Mouse (Mus musculus): Measurements from ENCODE around the gene Vezt. TPM values are rescaled to one million over a fixed set of nuclear protein-coding genes. Genes with fewer than 3 reads are reported as not detected.

The Vezt gene
- polyA plus RNA-seq, 2 experiments: 23.8 to 27.7 TPM

DNA sequence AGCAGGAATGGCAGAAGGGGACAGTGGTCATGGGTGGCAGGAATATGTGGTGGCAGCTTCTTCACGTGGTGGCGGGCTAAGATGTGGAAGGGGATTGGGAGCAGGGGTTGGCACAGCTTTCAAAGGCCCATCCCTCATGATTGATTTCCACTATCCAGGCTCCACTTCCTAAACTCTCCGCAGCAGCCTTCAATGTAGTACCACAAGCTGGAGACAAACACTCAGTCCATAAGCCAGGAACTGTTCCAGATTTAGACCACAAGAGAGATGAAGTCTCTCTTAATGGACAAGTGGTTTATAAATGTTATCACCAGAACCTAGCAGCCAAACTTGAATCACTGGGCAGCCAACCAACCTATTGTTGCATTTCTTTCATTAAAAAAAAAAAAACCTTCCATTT lies 81.6 kb downstream of the Vezt start:
- no peaks in the 10 kb centered on the region for H3K4me1 ChIP-seq (ENCODE audit: control insufficient read depth, insufficient read depth, low read length)
- H3K9ac ChIP-seq (ENCODE audit: low read depth, low read length, severe bottlenecking): no peak overlapping the region
- H3K36me3 ChIP-seq (ENCODE audit: control insufficient read depth, insufficient read depth, low read length): no peaks in the 10 kb centered on the region
- H3K9me3 ChIP-seq (ENCODE audit: control insufficient read depth, low read length): no peaks in the 10 kb centered on the region
- H3K27me3 ChIP-seq (ENCODE audit: control insufficient read depth, insufficient read depth, low read length): no peaks in the 10 kb centered on the region
- 83% methylated on average over 3 of the region's 3 CpGs for WGBS
- H3K27ac ChIP-seq (replicated peaks; ENCODE audit: low read depth, low read length): no peak overlapping the region
- no peak for TF ChIP-seq POLR2A (IDR thresholded peaks at IDR 0.05; ENCODE audit: borderline replicate concordance, extremely low read depth, insufficient read depth, insufficient read length)
- no peak for ATAC-seq (ENCODE audit: low FRiP score, low read depth)
- H3K4me2 ChIP-seq (replicated peaks; ENCODE audit: low read depth, low read length, severe bottlenecking): no peak overlapping the region
- no peak overlapping the region for H3K4me3 ChIP-seq (replicated peaks; ENCODE audit: low read length)
- DNase-seq (ENCODE audit: low spot score): no peak

DNA sequence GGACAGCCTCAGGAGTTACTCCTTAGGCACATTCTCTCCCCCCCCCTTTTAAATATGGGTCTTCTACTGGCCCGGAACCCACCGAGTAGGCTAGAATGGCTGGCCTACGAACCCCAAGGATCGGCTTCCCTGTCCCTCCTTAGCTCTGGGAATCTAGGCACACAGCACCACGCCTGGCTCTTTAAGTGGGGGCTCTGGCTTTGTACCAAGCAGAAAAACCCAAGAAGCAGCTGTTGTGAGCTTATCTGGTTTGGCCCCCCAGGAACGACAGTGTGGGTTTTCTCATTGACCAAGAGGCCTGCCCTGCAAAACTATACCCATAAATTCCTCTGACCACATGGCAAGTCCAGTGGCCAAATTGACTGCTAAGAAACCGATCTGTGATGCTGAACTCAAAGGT lies 82.1 kb downstream of the Vezt start:
- TF ChIP-seq POLR2A (IDR thresholded peaks at IDR 0.05; ENCODE audit: borderline replicate concordance, extremely low read depth, insufficient read depth, insufficient read length): no peak
- WGBS: 76% methylated on average over 7 of the region's 7 CpGs
- H3K9me3 ChIP-seq (ENCODE audit: control insufficient read depth, low read length): no peaks in the 10 kb centered on the region
- H3K36me3 ChIP-seq (ENCODE audit: control insufficient read depth, insufficient read depth, low read length): no peaks in the 10 kb centered on the region
- no peaks in the 10 kb centered on the region for H3K27me3 ChIP-seq (ENCODE audit: control insufficient read depth, insufficient read depth, low read length)
- DNase-seq (ENCODE audit: low spot score) (no peak), ATAC-seq (ENCODE audit: low FRiP score, low read depth) (no peak)
- H3K27ac ChIP-seq (replicated peaks; ENCODE audit: low read depth, low read length): no peak overlapping the region
- H3K9ac ChIP-seq (ENCODE audit: low read depth, low read length, severe bottlenecking): no peak overlapping the region
- no peak overlapping the region for H3K4me3 ChIP-seq (replicated peaks; ENCODE audit: low read length)
- H3K4me2 ChIP-seq (replicated peaks; ENCODE audit: low read depth, low read length, severe bottlenecking): no peak overlapping the region
- no peaks in the 10 kb centered on the region for H3K4me1 ChIP-seq (ENCODE audit: control insufficient read depth, insufficient read depth, low read length)

DNA sequence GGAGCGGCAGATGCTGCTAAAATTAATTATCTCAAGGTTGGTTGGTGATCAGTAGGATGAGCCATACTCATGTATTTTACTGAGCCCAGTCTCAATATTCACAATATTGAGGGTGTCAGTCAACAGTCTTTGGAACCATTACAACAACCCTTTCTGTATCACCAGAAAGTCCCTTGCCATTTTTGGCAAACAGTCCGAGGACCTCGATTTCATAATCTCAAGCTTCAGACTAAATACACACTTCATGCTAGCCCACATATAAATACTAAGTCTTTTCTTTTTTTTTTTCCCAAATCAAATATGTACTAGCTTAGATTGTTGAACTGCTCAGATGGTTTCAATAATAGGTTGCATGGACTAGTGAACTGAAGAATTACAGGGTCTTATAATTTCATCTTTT lies 84.6 kb downstream of the Vezt start:
- no peak overlapping the region for H3K4me3 ChIP-seq (replicated peaks; ENCODE audit: low read length)
- no peaks in the 10 kb centered on the region for H3K4me1 ChIP-seq (ENCODE audit: control insufficient read depth, insufficient read depth, low read length)
- H3K9ac ChIP-seq (ENCODE audit: low read depth, low read length, severe bottlenecking): no peak overlapping the region
- TF ChIP-seq POLR2A (IDR thresholded peaks at IDR 0.05; ENCODE audit: borderline replicate concordance, extremely low read depth, insufficient read depth, insufficient read length): no peak
- no peaks in the 10 kb centered on the region for H3K9me3 ChIP-seq (ENCODE audit: control insufficient read depth, low read length)
- no peak overlapping the region for H3K4me2 ChIP-seq (replicated peaks; ENCODE audit: low read depth, low read length, severe bottlenecking)
- H3K27me3 ChIP-seq (ENCODE audit: control insufficient read depth, insufficient read depth, low read length): no peaks in the 10 kb centered on the region
- 91% methylated on average over 3 of the region's 3 CpGs for WGBS
- no peak overlapping the region for H3K27ac ChIP-seq (replicated peaks; ENCODE audit: low read depth, low read length)
- DNase-seq (ENCODE audit: low spot score) (no peak), ATAC-seq (ENCODE audit: low FRiP score, low read depth) (no peak)
- H3K36me3 ChIP-seq (ENCODE audit: control insufficient read depth, insufficient read depth, low read length): no peaks in the 10 kb centered on the region

DNA sequence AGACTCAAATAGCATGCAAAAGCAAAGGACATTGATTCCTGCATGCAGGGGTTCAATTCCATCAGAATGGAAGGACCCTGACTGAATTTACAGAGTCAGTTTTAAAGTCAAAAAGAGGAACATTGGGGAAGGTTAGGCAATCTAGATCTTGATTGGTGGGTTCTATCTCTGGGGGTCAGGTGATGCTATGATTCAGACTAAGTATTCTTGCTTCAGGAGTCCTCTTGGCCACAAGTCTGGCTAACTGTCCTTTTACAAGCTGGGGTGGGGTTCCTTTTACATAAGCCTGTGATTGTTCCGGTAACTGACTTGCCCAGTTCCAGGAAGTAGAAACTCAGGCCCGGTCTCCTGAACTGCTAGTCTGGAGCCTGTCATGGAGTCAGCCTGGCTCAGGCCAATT lies 85.7 kb downstream of the Vezt start:
- no peak for TF ChIP-seq POLR2A (IDR thresholded peaks at IDR 0.05; ENCODE audit: borderline replicate concordance, extremely low read depth, insufficient read depth, insufficient read length)
- no peaks in the 10 kb centered on the region for H3K27me3 ChIP-seq (ENCODE audit: control insufficient read depth, insufficient read depth, low read length)
- H3K36me3 ChIP-seq (ENCODE audit: control insufficient read depth, insufficient read depth, low read length): no peaks in the 10 kb centered on the region
- H3K9ac ChIP-seq (ENCODE audit: low read depth, low read length, severe bottlenecking): no peak overlapping the region
- no peak for ATAC-seq (ENCODE audit: low FRiP score, low read depth)
- no peak overlapping the region for H3K4me3 ChIP-seq (replicated peaks; ENCODE audit: low read length)
- H3K4me2 ChIP-seq (replicated peaks; ENCODE audit: low read depth, low read length, severe bottlenecking): no peak overlapping the region
- H3K4me1 ChIP-seq (ENCODE audit: control insufficient read depth, insufficient read depth, low read length): no peaks in the 10 kb centered on the region
- H3K9me3 ChIP-seq (ENCODE audit: control insufficient read depth, low read length): no peaks in the 10 kb centered on the region
- 93% methylated on average over 2 of the region's 2 CpGs for WGBS
- no peak overlapping the region for H3K27ac ChIP-seq (replicated peaks; ENCODE audit: low read depth, low read length)
- DNase-seq (ENCODE audit: low spot score): no peak

DNA sequence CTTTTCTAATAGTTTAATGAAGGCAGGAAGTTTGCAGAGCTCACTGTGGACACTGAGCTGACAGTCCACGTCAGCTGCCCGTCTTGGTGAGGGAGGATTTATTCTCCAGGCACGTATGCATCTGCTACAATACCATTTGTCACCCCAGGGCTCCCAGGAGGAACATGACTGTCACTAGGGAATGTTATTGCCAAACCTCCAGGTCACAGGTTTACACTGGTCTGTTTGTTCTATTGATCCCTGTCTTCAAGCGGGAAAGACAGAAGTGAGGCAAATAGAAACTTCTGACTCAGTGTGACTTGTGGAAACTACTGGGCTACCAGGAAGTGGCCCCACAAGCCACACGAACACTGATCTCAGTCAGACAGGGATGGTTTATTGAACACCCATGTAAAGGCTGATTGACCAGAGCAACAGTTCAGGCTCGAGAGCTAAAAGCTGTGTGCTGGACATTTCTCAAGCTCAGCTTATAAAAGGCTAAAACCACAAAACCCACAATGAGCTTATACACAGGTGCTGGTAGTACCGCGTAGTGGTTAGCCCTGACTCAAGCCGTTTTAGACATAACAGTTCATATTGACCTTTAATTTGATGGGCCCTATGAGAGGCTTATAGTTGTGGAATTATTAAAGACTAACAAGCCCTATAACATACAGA lies 89.6 kb downstream of the Vezt start:
- no peak for ATAC-seq (ENCODE audit: low FRiP score, low read depth)
- no peaks in the 10 kb centered on the region for H3K9me3 ChIP-seq (ENCODE audit: control insufficient read depth, low read length)
- no peak overlapping the region for H3K4me3 ChIP-seq (replicated peaks; ENCODE audit: low read length)
- no peak overlapping the region for H3K27ac ChIP-seq (replicated peaks; ENCODE audit: low read depth, low read length)
- TF ChIP-seq POLR2A (IDR thresholded peaks at IDR 0.05; ENCODE audit: borderline replicate concordance, extremely low read depth, insufficient read depth, insufficient read length): no peak
- no peaks in the 10 kb centered on the region for H3K4me1 ChIP-seq (ENCODE audit: control insufficient read depth, insufficient read depth, low read length)
- WGBS: 58% methylated on average over 9 of the region's 9 CpGs
- H3K27me3 ChIP-seq (ENCODE audit: control insufficient read depth, insufficient read depth, low read length): no peaks in the 10 kb centered on the region
- no peak for DNase-seq (ENCODE audit: low spot score)
- no peak overlapping the region for H3K4me2 ChIP-seq (replicated peaks; ENCODE audit: low read depth, low read length, severe bottlenecking)
- H3K9ac ChIP-seq (ENCODE audit: low read depth, low read length, severe bottlenecking): no peak overlapping the region
- H3K36me3 ChIP-seq (ENCODE audit: control insufficient read depth, insufficient read depth, low read length): no peaks in the 10 kb centered on the region

Measured in limb, embryonic 14.5 days (tissue).